Mouse (Mus musculus) neural tube, embryonic 14.5 days (tissue): ENCODE measurements around the gene Ccn6. TPM values are rescaled to one million over a fixed set of nuclear protein-coding genes. Genes with fewer than 3 reads are reported as not detected.
A peak's percentile ranks its signal among the peaks of the same experiment; 100 is the strongest.
"Not testable (repeated sequence)": the region's sequence is repeated elsewhere in the genome, so short reads cannot be mapped to it uniquely, and the experiment has no call there.

ENCODE experiments used
- ATAC-seq: fragments of 200-750 bp; cut with Nextera tagmentation; 2 replicates; pipeline ENCODE4 v1.8.0; 2017; ENCODE audit warnings: low read depth, mild to moderate bottlenecking, moderate TSS enrichment, moderate library complexity
- H3K27ac ChIP-seq: fragments of 300-500 bp; sonication (generic); 2 replicates; pipeline ENCODE4 v1.5.1; 2014; ENCODE audit warnings: low read depth, mild to moderate bottlenecking, control low read depth, low read length, moderate library complexity, mixed read lengths
- H3K27me3 ChIP-seq: fragments of 300-500 bp; sonication (generic); 2 replicates; pipeline ENCODE4 v1.6.1; 2014; ENCODE audit warnings: low read length; ENCODE audit not compliant: control insufficient read depth, insufficient read depth
- H3K36me3 ChIP-seq: fragments of 300-500 bp; sonication (generic); 2 replicates; pipeline ENCODE4 v1.6.1; 2014; ENCODE audit warnings: low read length, mixed read lengths; ENCODE audit not compliant: control insufficient read depth, insufficient read depth
- H3K4me1 ChIP-seq: fragments of 300-500 bp; sonication (generic); 2 replicates; pipeline ENCODE4 v1.6.1; 2014; ENCODE audit warnings: low read length; ENCODE audit not compliant: control insufficient read depth, insufficient read depth
- H3K4me2 ChIP-seq: fragments of 300-500 bp; sonication (generic); 2 replicates; pipeline ENCODE4 v1.6.1; 2014; ENCODE audit warnings: mild to moderate bottlenecking, low read depth, low read length, control low read depth
- H3K4me3 ChIP-seq: fragments of 300-500 bp; sonication (generic); 2 replicates; pipeline ENCODE4 v1.5.1; 2014; ENCODE audit warnings: low read depth, low read length, control low read depth, mixed read lengths
- H3K9ac ChIP-seq: fragments of 300-500 bp; sonication (generic); replicated peaks from 2 replicates; pipeline ENCODE4 v1.6.1; 2014; ENCODE audit warnings: low read depth, mild to moderate bottlenecking, control low read depth, low read length, mixed read lengths
- H3K9me3 ChIP-seq: fragments of 300-500 bp; sonication (generic); 2 replicates; pipeline ENCODE4 v1.6.1; 2016; ENCODE audit warnings: low read length; ENCODE audit not compliant: control insufficient read depth
- WGBS: fragments of 180-500 bp; shearing (Covaris S2); extraction: QIAGEN DNeasy Blood & Tissue Kit; methylation state at CpG from one replicate; pipeline ENCODE4 v1.1.7; 2014; 5-methylcytosine and 5-hydroxymethylcytosine counted together
- polyA plus RNA-seq: library from polyadenylated mRNA; unstranded; fragments of >200 nt; fragmentation: Nextera tagmentation; extraction: Ambion mirVana; gene quantifications from 2 replicates; pipeline ENCODE4 v1.2.1, GENCODE M21; 2014

The Ccn6 gene
- 0.37 and 0.43 TPM in 2 replicates for polyA plus RNA-seq

GRCm38 (mm10) chr10:39163694-39164093, at the start of gene Ccn6:
Gene Ccn6, minus strand, starts transcription at chr10:39163794.
- Histone ChIP-seq H3K4me2 (no peak within 1 kb of the TSS), H3K27ac (peak within 1 kb of the TSS; percentile 87; the same call in 1 of the 2 replicates), H3K9me3 (no peaks in the 10 kb centered on the region), H3K36me3 (no peaks in the 10 kb centered on the region), H3K9ac (no peak within 1 kb of the TSS), H3K4me3 (no peak within 1 kb of the TSS), H3K27me3 (no peaks in the 10 kb centered on the region), H3K4me1 (0 out of 2 replicates have a peak, but pooled peaks cover 7% of the 10 kb centered on the region)
- 88% methylated on average over 10 of the region's 10 CpGs for WGBS
- ATAC-seq, result no peak

- peaks cover 9% of the 10 kb centered on the region; the same call in 1 of the 2 replicates for H3K4me1 ChIP-seq
- H3K9ac ChIP-seq, result no peak overlapping the region
- H3K9me3 ChIP-seq, result no peaks in the 10 kb centered on the region
- peak overlapping the region; percentile 69 for H3K27ac ChIP-seq
- H3K36me3 ChIP-seq, result no peaks in the 10 kb centered on the region
- no peak overlapping the region for H3K4me3 ChIP-seq
- no peak overlapping the region for H3K4me2 ChIP-seq
- no peaks in the 10 kb centered on the region for H3K27me3 ChIP-seq
- ATAC-seq, result no peak
Observed at GRCm38 (mm10) chr10:39210031-39210430, 46.4 kb upstream of the Ccn6 start.

- H3K9ac ChIP-seq, result no peak overlapping the region
- 23% methylated on average over 10 of the region's 10 CpGs for WGBS
- peak; percentile 87 for ATAC-seq
- no peaks in the 10 kb centered on the region for H3K27me3 ChIP-seq
- no peak overlapping the region for H3K4me3 ChIP-seq
- peaks cover 9% of the 10 kb centered on the region; the same call in 1 of the 2 replicates for H3K4me1 ChIP-seq
- no peak overlapping the region for H3K4me2 ChIP-seq
- H3K36me3 ChIP-seq, result no peaks in the 10 kb centered on the region
- no peaks in the 10 kb centered on the region for H3K9me3 ChIP-seq
- peak overlapping the region; percentile 69 for H3K27ac ChIP-seq
Observed at GRCm38 (mm10) chr10:39209161-39210025, 45.8 kb upstream of the Ccn6 start.

- H3K4me3 ChIP-seq, result no peak overlapping the region
- H3K27ac ChIP-seq, result 0 out of 2 replicates have a peak overlapping the region, but pooled peaks have one; percentile 69
- H3K36me3 ChIP-seq, result no peaks in the 10 kb centered on the region
- H3K9ac ChIP-seq, result no peak overlapping the region
- WGBS, result 60% methylated on average over 4 of the region's 4 CpGs
- peaks cover 9% of the 10 kb centered on the region; the same call in 1 of the 2 replicates for H3K4me1 ChIP-seq
- ATAC-seq, result no peak
- H3K9me3 ChIP-seq, result peaks cover 5% of the 10 kb centered on the region
- no peaks in the 10 kb centered on the region for H3K27me3 ChIP-seq
- no peak overlapping the region for H3K4me2 ChIP-seq
Observed at GRCm38 (mm10) chr10:39208712-39209111, 45.1 kb upstream of the Ccn6 start.

- WGBS, result 82% methylated on average over 3 of the region's 3 CpGs
- H3K27me3 ChIP-seq, result no peaks in the 10 kb centered on the region
- peaks cover 9% of the 10 kb centered on the region; the same call in 1 of the 2 replicates for H3K4me1 ChIP-seq
- H3K9ac ChIP-seq, result no peak overlapping the region
- H3K36me3 ChIP-seq, result no peaks in the 10 kb centered on the region
- no peak overlapping the region for H3K4me3 ChIP-seq
- no peak for ATAC-seq
- H3K4me2 ChIP-seq, result no peak overlapping the region
- no peak overlapping the region for H3K27ac ChIP-seq
- H3K9me3 ChIP-seq, result peaks cover 7% of the 10 kb centered on the region
Observed at GRCm38 (mm10) chr10:39207310-39207855, 43.8 kb upstream of the Ccn6 start.

- Histone ChIP-seq H3K9me3 (peaks cover 7% of the 10 kb centered on the region), H3K4me3 (no peak overlapping the region), H3K9ac (no peak overlapping the region), H3K4me1 (no peaks in the 10 kb centered on the region), H3K27me3 (no peaks in the 10 kb centered on the region), H3K36me3 (no peaks in the 10 kb centered on the region), H3K4me2 (no peak overlapping the region), H3K27ac (no peak overlapping the region)
- ATAC-seq, result no peak
- 68% methylated on average over 4 of the region's 4 CpGs for WGBS
Observed at GRCm38 (mm10) chr10:39202490-39202889, 38.9 kb upstream of the Ccn6 start.

GRCm38 (mm10) chr10:39198216-39198615, 34.6 kb upstream of the Ccn6 start:
- not testable (repeated sequence) for H3K27me3 ChIP-seq, H3K4me2 ChIP-seq, H3K36me3 ChIP-seq, H3K4me3 ChIP-seq, H3K4me1 ChIP-seq, H3K9me3 ChIP-seq, H3K9ac ChIP-seq, ATAC-seq, H3K27ac ChIP-seq
- 96% methylated on average over 11 of the region's 11 CpGs for WGBS

- ATAC-seq, result no peak
- WGBS, result 87% methylated on average over 3 of the region's 3 CpGs
Observed at GRCm38 (mm10) chr10:39192673-39193072, 29.1 kb upstream of the Ccn6 start.

GRCm38 (mm10) chr10:39185545-39185906, 21.9 kb upstream of the Ccn6 start:
- no peaks in the 10 kb centered on the region for H3K9me3 ChIP-seq
- no peaks in the 10 kb centered on the region for H3K27me3 ChIP-seq
- H3K27ac ChIP-seq, result no peak overlapping the region
- no peak for ATAC-seq
- no peak overlapping the region for H3K4me3 ChIP-seq
- WGBS, result 85% methylated on average over 4 of the region's 4 CpGs
- no peaks in the 10 kb centered on the region for H3K4me1 ChIP-seq
- H3K4me2 ChIP-seq, result no peak overlapping the region
- no peak overlapping the region for H3K9ac ChIP-seq
- H3K36me3 ChIP-seq, result no peaks in the 10 kb centered on the region

More at GRCm38 (mm10) chr10:39192673-39193072, 29.1 kb upstream of the Ccn6 start:
- H3K4me2 ChIP-seq, result no peak overlapping the region
- H3K36me3 ChIP-seq, result no peaks in the 10 kb centered on the region
- H3K27me3 ChIP-seq, result no peaks in the 10 kb centered on the region
- no peaks in the 10 kb centered on the region for H3K4me1 ChIP-seq
- H3K9me3 ChIP-seq, result no peaks in the 10 kb centered on the region
- H3K9ac ChIP-seq, result no peak overlapping the region
- H3K27ac ChIP-seq, result no peak overlapping the region
- H3K4me3 ChIP-seq, result no peak overlapping the region
